Mouse (Mus musculus) heart, postnatal 4 days (tissue): ENCODE measurements around the gene Pthlh. TPM values are rescaled to one million over a fixed set of nuclear protein-coding genes. Genes with fewer than 3 reads are reported as not detected.
A peak's percentile ranks its signal among the peaks of the same experiment; 100 is the strongest.
"Not testable (repeated sequence)": the region's sequence is repeated elsewhere in the genome, so short reads cannot be mapped to it uniquely, and the experiment has no call there.

ENCODE experiments used
- DNase-seq: peaks from one replicate; pipeline ENCODE4 v3.0.0; 2021
- total RNA-seq, 2 experiments: library from RNA; stranded (reverse); gene quantifications; 2 replicates each; pipeline ENCODE4 v1.2.3; 2021

Gene Pthlh
- 1 to 10 TPM; 1.3 to 2.0 TPM for total RNA-seq

GRCm38 (mm10) chr6:147263587-147264565 lies at the start of gene Pthlh:
Gene Pthlh (minus strand): TSS chr6:147264183.
- DNase-seq = peak; percentile 64

GRCm38 (mm10) chr6:147313331-147313730 lies 49.3 kb upstream of the Pthlh start:
- DNase-seq = no peak

DNA sequence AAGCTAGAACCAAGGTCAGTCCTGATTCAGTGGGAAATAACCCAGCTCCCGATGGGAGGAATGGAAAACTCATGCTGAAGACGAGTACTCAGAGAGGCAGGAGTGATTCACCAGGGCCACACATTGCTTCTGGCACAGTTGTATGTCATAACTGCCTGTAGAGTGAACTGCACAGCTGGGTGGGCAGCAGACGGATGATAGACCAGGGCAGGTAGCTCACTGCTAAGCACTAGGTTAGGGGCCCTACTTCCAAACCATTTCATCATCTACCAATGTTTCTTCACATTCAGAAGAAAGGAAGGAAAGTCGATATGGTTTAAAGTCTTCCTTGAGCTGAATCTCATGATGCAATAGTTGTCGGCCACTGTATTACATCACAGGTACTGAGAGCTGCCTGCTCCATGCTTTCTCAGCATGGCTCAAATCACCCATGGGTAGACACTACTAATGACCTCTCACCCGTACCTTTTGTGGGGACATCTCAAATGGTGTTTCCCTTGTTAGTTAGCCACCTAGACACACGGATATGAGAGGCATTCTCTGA lies 46.5 kb upstream of the Pthlh start:
- DNase-seq = no peak

- DNase-seq = no peak
Observed at GRCm38 (mm10) chr6:147310035-147310434, 46.1 kb upstream of the Pthlh start.

DNA sequence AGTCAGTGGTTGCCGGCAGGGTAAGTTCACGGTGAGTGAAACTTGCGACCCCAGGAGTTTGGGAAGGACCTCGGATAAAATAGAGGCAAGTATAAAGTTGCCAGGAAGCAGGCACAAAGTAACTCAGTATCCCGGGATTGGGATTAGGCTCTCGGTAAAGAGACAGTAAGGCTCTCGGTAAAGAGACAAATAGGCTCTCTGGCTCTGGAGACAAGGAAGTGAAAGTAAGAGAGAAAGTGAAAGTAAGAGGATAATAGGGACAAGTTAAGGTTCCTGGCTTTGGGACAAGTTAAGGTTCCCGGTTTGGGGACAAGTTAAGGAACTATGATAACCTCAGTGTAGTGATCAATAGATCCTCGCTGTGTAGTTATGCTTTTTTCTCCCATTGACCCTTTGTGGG lies 40.3 kb upstream of the Pthlh start:
- DNase-seq = not testable (repeated sequence)

GRCm38 (mm10) chr6:147299607-147300006 lies 35.6 kb upstream of the Pthlh start:
- DNase-seq = no peak

DNA sequence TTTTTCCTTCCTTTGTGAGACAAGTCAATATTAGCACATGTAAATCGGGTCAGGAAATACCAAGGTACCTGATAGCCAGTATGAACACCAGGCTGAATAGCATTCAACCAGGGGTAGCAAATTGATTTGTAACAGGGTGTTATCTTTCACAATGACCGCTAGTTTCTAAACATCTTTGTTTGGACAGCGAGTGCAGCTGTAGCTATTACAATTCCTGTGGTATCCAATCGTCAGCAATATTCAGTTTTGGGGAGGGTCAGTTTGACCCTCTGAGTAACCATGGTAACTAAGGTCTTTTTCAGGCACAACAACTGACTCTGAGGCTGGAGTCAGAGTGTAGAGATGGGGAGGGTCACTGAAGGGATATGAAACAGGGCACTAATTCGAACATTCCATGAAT lies 15.3 kb upstream of the Pthlh start:
- DNase-seq = no peak

DNA sequence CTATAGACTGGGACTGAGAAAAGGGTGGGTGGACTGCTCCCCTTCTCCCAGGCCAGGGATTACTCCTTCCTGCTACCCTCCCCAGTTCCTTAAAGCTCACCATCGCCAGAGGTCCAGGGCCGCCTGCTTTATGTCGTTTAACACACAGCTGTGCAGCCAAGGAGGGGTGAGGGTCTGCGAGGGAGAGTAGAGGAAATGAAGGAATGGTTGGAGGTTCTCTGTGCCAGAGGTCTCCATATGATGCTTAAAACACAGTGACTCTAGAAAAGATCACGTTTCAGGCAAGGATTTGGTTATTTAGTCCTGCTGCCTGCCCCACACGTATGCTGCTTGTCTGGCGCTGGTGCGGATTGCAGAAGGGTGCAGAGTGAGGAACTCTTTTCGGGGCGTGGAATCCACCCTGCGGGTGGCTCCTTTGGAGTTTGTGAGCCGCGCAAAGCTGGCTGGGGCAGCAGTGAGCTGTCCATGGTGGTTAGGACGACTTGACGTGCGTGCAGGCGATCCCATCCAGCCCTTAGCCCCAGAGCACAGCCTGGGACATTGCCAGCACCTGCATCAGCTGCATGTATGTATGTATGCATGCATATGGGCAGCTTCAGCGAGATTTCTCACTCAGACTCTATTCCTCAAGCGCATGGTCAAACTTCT lies 4.3 kb upstream of the Pthlh start:
- peak; percentile 59 for DNase-seq

DNA sequence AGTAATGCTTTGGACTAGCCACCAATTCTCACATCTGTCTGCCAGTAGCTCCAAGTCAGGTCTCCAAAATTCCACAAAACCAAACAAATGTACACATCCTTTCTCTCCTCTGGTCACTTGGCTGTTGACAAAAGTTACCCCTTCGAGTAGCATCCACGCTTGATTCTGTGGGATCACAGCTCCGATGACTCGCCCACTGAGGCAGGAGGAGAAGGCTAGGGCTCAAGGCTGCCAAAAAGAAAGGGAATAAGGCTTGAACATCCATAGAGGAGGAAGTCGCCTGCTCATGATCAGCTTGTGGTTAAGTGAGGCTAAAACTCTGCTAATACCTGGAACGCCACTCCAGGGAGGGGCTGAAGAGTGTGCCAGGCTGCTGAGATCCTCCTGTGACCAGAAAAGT lies 2.5 kb upstream of the Pthlh start:
- no peak for DNase-seq

- DNase-seq = peak; percentile 17
Observed at GRCm38 (mm10) chr6:147263178-147263577, 805 bp downstream of the Pthlh start.

DNA sequence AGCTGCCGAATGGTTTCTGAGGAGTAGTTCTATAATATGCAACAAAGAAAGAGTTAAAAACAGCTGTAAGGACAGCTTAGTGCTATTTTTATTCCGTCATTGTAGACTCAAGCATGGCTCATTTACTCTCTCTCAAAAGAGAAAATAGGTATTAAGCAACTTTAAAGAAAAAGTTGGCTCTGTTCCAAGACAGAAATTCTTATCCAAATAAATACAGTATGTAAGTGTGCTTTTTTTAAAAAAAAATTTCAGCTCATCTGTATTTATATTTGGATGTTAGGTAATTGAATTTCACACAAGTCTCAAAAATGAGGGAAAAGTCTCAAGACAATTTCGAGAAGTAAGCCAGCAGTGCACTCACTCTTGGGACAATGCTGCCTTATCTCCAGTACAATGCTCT lies 2.4 kb downstream of the Pthlh start:
- DNase-seq = no peak

GRCm38 (mm10) chr6:147260766-147261165 lies 3.2 kb downstream of the Pthlh start:
- DNase-seq = no peak

DNA sequence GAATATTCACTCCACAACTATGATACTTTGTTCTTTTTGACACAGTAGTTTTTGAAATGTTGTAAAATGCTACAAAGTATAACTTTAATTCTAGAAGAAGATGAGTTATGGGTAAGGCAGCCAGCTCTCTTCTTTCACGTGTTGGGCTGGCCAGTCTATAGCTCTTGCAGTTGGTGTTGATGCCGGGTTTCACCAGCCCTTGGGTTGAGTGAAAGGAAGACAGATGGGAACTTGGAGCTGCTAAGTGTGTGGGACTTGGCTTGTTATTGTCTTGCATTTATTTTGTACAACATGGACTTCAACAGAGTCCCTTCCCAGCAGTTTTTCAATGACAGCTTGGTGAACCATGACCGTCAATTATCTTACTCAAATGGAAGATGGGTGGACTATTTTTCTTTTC lies 16.2 kb downstream of the Pthlh start:
- no peak for DNase-seq

- DNase-seq = no peak
Observed at GRCm38 (mm10) chr6:147244294-147244693, 19.7 kb downstream of the Pthlh start.

DNA sequence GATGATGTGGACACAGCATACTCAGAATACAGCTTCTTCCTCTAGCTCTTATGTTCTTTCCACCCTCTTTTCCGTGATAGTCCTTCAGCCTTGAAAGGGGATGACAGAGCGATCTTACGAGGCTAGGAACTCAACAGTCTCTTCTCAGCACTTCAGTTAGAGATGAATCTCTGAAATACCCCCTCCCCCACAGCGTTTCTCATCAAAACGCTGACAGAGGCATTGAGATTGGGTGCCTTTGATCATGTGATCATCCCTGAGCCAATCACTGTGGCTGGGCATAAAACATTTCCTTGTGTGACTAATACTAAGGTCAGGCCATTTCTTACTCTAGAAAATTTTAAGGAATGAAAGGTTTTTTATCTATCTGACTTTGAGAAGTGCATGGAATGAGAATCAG lies 20.3 kb downstream of the Pthlh start:
- no peak for DNase-seq

- DNase-seq = no peak
Observed at GRCm38 (mm10) chr6:147241541-147241940, 22.4 kb downstream of the Pthlh start.

- peak; percentile 74 for DNase-seq
Observed at GRCm38 (mm10) chr6:147240203-147240804, 23.7 kb downstream of the Pthlh start.

- DNase-seq = no peak
Observed at GRCm38 (mm10) chr6:147226696-147227095, 37.3 kb downstream of the Pthlh start.

- no peak for DNase-seq
Observed at GRCm38 (mm10) chr6:147219099-147219498, 44.9 kb downstream of the Pthlh start.

DNA sequence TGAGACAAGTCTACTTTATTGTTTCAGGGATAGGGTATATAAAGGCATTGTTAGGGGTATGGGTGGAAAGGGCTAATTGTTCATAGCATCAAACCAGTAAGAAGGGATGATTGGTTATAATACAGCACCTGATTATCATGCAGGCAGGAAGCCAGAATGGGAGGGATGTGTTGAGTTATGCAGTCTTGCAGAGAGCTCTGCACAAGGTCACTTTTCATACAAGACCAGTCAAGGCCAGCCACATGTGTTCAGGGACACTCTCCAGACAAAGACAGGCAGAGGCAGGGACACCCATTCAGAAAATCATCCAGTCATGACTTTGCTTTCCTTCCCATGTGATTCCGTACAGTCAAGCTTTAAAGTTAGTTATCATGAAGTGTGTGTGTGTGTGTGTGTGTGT lies 47.8 kb downstream of the Pthlh start:
- DNase-seq = peak; percentile 6

GRCm38 (mm10) chr6:147207821-147208330 lies 56.1 kb downstream of the Pthlh start:
- no peak for DNase-seq
